Mouse (Mus musculus) 3134 (cell line): ENCODE results near the gene Xrcc3.
A peak's percentile ranks its signal among the peaks of the same experiment; 100 is the strongest.

Source experiments
- DNase-seq: peaks from one replicate; pipeline ENCODE4 v3.0.0-alpha.2; 2011; ENCODE audit warnings: low spot score; ENCODE audit not compliant: insufficient read length; ENCODE audit errors: extremely low read depth

The Xrcc3 gene

DNA sequence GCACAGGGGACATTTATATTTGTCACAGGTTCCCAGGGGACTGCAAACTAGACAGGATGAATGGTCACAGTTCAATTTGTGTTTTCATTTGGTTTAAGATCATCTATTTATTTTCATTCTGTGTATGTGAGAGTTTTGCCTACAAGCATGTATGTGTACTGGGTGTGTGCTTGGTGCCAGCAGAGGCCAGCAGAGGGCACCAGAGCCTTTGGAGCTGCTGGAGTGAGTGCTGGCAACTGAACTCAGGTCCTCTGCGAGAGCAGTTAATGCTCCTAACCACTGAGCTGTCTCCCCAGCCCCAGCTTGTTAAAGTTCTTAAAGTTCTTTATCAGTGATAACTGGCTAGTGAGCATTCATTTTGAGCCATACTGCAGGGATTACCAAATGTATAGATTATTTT lies 34.1 kb downstream of the Xrcc3 start:
- DNase-seq, result no peak

DNA sequence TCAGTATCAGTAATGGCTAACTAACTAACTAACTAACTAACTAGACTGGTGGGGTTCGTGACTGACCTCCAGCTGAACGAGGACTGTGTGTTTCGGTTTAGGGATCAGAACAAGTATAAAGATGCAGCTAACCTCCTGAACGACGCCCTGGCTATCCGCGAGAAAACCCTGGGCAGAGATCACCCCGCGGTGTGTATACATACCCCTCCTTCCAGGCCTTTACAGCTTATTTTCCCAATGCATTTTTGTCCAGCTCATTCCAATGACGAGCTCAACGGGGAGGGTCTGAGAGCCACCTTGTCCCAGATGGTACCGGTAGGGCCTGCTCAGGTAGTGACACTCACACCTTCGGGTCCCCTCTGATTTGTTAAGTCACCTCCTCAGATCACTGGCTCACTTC lies 35.8 kb downstream of the Xrcc3 start:
- no peak for DNase-seq

DNA sequence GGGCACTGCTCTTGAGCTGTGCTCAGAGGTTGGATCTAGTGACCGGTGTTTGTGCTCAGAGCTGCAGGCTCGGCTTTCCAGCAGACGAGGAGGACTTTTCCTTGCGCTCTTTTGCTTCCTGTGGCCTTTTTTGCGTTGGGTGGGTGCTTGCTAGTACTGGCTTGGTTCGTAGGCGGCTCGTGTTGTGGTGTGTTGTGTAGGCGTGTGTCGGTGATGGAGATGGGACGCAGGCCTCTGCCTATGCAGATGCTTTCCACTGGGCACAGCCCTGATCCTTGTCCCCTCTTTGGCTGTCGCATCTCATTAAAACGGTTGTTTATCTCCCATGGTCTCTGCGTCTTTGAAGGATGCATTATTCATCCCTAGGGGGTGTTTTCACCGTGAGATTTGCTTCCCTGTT lies 38.8 kb downstream of the Xrcc3 start:
- no peak for DNase-seq

GRCm38 (mm10) chr12:111774156-111774555 lies 39.5 kb downstream of the Xrcc3 start:
- no peak for DNase-seq

- DNase-seq, result no peak
These were observed 43.0 kb downstream of the Xrcc3 start for GRCm38 (mm10) chr12:111770651-111771050.

DNA sequence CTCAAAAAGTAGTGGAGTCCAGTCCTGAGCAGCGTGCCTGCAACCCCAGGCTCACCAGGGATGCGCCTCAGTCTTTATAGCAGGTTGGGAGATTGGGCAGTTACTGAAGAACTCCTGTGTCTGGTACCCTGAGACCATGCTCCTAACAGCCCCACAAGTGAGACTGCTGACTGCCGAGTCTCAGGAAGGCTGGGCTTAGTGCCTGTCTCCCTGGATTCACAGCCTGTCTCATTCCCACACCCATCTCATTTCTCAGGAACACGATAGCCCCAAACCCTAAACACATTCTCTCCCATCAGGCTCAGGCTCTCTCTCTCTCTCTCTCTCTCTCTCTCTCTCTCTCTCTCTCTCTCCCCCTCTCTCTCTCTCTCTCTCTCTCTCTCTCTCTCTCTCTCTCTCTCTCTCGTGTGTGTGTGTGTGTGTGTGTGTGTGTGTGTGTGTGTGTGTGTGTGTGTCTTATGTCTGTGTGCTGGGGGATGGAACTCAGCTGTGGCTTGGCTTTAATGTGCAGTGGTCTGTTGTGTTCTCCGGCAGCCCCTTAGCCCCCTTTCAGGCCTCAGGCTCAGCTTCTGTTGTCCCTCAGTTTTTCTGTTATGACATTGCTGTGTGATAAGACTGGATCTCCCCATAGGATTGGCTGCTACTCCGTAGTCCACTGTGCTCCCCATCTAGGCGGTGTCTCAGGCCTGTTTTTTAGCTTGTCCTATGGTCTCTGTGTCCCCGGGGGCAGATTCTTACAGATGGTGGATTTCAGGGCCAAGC lies 43.7 kb downstream of the Xrcc3 start:
- no peak for DNase-seq

DNA sequence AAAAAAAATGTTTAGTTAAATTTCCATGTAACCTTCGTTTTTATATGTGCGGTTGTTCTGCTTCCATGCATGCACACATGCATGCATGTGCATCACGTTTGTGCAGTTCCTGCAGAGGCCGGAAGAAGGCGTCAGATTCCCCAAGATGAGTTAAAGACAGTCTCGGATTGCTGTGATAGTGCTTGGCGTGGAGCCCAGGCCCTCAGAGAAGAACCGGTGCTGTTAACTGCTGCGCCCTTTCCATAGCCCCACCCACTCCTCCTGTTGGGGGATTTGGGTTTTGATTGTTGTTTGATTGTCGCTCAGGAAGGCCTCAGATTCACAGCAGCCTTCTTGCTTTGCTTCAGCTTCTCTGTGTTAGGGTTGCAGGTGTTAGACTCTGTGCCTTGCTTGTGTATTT lies 44.4 kb downstream of the Xrcc3 start:
- DNase-seq, result no peak

DNA sequence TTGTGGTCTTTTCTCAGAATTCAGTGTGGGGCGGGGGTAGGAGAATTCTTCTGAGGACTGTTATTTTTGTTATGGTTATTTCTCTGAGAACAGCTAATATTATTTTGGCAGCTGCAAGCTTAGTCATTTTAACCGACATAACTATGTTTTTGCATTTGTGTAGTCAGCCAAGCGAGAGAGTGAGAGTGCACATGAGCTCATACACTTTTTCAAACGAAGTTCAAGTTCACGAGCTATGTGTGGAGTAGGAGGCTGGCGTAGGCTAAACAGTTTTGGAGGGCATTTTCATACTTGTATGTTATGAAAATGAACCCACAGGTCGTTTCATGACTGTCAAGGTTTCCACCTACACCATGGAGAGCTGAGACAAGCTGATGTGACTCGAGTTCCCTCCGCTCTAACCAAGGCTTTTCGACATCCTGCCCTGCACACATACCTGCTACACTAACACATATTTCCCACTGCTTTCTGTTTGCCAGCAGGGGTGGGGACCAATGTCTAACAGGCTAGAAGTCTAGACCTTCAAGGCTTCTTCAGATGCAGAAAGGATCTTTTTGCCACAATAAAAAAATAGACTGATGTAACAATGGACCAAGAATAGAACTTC lies 45.2 kb downstream of the Xrcc3 start:
- DNase-seq, result no peak

GRCm38 (mm10) chr12:111766313-111767236 lies 47.1 kb downstream of the Xrcc3 start:
- no peak for DNase-seq

- no peak for DNase-seq
These were observed 50.9 kb downstream of the Xrcc3 start for GRCm38 (mm10) chr12:111762620-111763280.

- no peak for DNase-seq
These were observed 53.3 kb downstream of the Xrcc3 start for GRCm38 (mm10) chr12:111760306-111760908.

GRCm38 (mm10) chr12:111759176-111760061 lies 54.3 kb downstream of the Xrcc3 start:
- peak; percentile 79 for DNase-seq

- DNase-seq, result peak; percentile 87
These were observed 55.1 kb downstream of the Xrcc3 start, which contains the start of gene Klc1 for GRCm38 (mm10) chr12:111758381-111759175. TSS of gene Klc1 (plus strand) at chr12:111758849.

- DNase-seq, result no peak
These were observed 55.9 kb downstream of the Xrcc3 start for GRCm38 (mm10) chr12:111757561-111758325.

DNA sequence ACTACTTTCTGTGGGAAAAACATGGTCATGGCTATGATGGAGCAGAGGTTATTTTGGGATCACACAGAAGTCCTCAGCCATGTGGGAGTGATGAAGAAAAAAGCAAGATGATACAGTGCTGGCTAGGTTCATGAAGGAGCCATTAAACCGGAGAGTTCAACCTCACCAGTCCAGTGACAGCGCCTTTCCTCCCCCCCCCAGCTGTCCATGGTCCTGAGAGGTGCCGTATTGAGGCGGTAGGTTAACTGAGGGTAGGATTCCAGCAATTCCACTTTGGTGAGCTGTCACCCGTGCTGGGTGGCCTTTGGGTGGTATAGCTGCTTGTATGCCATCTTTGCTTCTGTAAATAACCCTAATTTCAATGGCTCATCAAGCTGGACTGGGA lies 57.0 kb downstream of the Xrcc3 start:
- DNase-seq, result peak; percentile 44

DNA sequence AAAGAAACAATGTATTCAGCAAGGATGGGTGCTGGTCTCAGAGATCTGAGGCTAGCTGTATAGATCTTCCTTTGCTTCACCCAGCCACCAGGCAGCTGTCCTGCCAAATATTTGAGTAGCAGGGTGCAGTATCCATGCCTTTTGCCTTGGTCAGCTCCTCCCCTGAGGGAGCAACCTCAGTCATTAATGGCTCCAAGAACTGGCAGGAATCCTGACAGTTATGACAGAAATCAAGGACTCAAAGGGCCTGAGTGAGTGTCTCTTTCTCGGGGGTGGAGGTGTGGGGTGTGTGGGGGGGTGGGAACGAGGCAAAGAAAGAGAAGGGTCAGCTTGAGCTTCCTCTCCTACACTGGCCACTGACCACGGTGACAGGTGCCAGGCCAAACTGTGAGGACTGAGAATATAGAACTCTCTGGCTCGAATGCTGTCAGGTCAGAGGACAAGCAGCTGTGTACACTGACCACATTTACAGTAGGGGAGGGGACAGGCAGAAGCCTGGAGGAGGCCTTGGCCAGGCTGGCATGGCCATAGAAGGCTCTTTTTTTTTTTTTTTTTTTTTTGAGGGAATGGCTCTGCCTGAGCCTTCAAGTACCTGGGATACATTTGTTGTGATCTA lies 57.5 kb downstream of the Xrcc3 start:
- no peak for DNase-seq

DNA sequence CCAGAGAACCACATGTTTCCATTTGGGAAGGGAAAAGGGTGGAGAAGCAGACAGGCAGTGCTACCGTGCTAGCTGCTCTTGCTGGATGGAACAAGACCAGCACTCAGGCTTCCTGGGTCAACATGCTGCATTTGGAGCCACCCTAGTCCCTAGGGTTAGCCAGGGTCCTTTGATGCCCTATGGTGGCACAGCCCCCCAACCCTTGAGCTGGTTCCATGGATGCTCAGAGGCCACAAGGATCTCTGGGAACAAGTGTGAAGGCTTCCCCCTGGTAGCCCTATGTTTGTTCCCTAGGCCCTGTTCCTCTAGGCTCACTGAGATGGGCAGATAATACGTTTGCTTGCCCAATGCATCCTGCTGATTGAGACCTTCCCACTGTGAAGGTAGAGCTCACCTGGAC lies 58.4 kb downstream of the Xrcc3 start:
- no peak for DNase-seq
